Mouse (Mus musculus) testis, adult 2 months (tissue): ENCODE results near the gene Angptl7.

Source experiments
- CTCF ChIP-seq: fragments of 200-500 bp; IDR thresholded peaks from 2 replicates; pipeline ENCODE4 v1.5.1; 2012; ENCODE audit warnings: low read depth, mild to moderate bottlenecking, inconsistent platforms, low read length, moderate library complexity; ENCODE audit not compliant: control insufficient read depth, insufficient read depth, insufficient replicate concordance
- POLR2A ChIP-seq: fragments of 200-500 bp; IDR thresholded peaks from 2 replicates; pipeline ENCODE4 v1.6.1; 2012; ENCODE audit warnings: low read depth, mild to moderate bottlenecking, inconsistent platforms, low read length, moderate library complexity; ENCODE audit not compliant: control insufficient read depth

DNA sequence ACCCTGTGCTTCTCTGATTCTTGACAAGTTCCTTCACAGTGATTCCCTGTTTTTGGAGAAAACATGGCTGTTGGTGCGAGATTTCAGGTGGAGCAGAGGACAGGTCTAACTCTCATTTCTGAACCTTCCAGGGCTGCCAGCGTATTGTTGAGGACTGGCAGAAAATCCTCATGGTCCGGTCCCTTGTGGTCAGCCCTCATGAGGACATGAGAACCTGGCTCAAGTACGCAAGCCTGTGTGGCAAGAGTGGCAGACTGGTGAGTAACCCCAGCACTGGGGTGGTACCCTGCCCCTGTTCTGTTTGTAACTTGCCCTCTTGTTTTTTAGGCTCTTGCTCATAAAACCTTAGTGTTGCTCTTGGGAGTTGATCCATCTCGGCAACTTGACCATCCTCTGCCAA lies 30.1 kb upstream of the Angptl7 start:
- TF ChIP-seq POLR2A (no peak), CTCF (no peak)
